Mouse (Mus musculus) ES-CJ7 (cell line): ENCODE results near the gene Proser3.
"Not testable (repeated sequence)": the region's sequence is repeated elsewhere in the genome, so short reads cannot be mapped to it uniquely, and the experiment has no call there.

ENCODE experiments used
- DNase-seq: peaks from one replicate; pipeline ENCODE4 v3.0.0; 2011; ENCODE audit warnings: low read depth, low spot score

The Proser3 gene

GRCm38 (mm10) chr7:30544327-30544726 is 7.8 kb downstream of the Proser3 start:
- DNase-seq = no peak

GRCm38 (mm10) chr7:30540572-30540971 is 11.5 kb downstream of the Proser3 start:
- DNase-seq = no peak

- peak; percentile 95 for DNase-seq
These were observed 17.2 kb downstream of the Proser3 start, which contains the start of gene Arhgap33 for GRCm38 (mm10) chr7:30534633-30535577. TSS of gene Arhgap33 (minus strand) at chr7:30535060.

DNA sequence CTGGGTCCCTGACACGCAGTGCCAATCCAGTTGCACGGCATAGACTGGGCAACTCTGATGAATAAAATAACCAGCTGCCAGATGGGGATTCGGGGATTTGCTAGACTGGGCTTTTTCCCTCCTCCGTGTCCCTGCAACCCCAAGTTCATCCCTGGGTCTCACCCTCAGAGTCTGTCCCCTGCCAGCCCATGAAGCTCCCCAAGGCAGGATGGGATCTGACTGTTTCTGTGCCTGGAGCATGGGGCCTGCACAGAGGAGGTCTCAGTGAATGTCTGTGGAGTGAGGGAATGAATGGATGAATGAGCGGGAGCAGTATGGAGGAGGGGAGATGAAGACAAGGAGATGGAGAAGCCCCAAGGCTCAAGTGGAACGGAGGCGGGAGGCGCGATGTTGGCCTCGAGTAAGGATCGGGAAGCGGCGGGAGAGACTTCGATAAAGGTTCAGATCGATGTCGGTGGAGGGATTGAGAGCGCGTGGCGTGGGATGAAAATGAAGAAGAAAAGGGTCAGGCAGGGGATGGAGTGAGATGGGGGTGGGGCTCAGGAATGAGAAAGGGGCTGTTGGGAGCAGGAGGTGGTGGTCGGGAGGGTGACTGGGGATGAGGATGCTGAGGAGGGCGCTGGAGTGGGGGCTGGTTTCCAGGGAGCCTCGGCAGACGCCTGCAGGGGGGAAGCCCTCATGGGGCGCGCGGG is 18.0 kb downstream of the Proser3 start:
- no peak for DNase-seq

DNA sequence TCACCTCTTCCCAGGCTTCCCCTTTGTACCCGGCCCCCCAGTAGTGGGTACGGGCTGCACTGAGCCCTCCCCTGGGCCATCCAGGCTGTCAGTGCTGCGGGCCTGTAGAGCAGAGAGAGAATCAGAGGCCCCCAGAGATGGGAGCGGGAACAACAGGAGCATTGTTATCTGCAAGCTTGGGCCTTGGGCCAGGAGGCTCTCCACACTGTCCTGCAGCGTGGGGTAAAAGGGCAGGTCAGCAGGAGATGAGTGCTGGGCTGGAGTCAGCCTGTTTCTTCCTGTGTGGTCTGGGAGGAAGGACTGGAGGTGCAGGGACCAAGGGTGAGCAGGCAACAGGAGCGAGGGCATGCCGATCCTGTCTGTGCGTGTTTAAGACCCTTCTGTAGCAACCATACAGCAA is 19.2 kb downstream of the Proser3 start:
- DNase-seq = no peak

GRCm38 (mm10) chr7:30531291-30531815 is 20.7 kb downstream of the Proser3 start:
- no peak for DNase-seq

DNA sequence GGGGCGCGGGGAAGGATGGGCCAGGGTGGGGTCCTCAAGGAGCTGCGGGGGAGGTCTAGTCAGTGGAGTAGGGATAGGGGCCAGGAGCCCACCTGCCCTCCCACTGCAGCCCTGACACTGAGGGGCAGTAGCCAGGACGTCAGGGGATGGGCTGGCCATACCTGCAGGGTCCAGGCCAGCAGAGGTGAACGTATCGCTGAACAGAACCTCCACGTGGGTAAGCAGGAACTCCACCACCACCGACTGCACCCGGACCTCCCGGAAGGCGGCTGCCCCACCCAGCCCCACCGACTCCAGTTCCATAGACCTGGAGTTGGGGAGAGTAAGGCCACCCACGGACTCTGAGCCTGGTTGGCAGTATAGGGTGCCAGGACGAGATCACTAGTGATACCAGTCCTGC is 25.1 kb downstream of the Proser3 start:
- no peak for DNase-seq

GRCm38 (mm10) chr7:30526399-30526798 is 25.7 kb downstream of the Proser3 start:
- no peak for DNase-seq

DNA sequence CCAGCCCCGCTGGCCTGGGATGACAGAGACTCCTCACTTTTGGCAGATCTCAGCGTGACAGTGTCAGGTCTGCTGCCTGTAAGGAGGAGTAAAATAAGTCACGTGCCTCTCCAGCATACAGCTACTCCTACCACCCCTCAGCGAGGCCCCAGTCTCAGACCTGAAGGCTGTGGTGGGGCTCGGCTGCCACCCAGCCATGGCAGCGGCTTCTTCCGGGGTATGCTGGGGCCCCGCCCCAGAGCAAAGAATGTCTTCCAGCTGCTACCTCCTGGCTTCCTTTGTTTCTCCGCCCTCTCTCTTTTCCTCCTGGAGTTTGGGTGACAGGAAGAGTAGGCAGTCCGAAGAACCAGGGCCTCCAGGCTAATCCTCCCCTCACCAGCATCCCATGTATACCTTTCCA is 26.1 kb downstream of the Proser3 start:
- peak; percentile 26 for DNase-seq

- DNase-seq = no peak
These were observed 27.6 kb downstream of the Proser3 start for GRCm38 (mm10) chr7:30524487-30524886.

- DNase-seq = no peak
These were observed 29.2 kb downstream of the Proser3 start for GRCm38 (mm10) chr7:30522871-30523270.

DNA sequence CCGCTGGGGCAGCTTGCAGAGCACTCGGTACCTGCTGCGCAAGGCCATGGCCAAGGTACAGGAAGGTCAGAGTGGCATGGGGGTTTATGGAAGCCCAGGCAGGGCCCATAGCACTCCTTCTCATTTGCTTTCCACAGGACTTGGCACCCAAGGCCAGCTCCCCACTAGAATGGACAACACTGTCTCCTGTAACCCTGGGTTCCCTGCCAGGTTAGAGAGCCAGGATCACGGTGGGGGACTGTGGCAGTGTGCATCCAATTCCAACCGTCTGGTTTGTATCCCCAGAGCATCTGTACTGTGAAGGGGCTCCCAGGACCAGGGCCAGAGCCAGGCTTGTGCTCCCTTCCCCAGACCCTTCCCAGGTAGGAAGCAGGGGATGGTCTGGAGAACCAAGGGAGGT is 31.2 kb downstream of the Proser3 start:
- DNase-seq = no peak

- no peak for DNase-seq
These were observed 31.7 kb downstream of the Proser3 start for GRCm38 (mm10) chr7:30520396-30520795.

- DNase-seq = peak; percentile 60
These were observed 33.8 kb downstream of the Proser3 start for GRCm38 (mm10) chr7:30518325-30518724.

DNA sequence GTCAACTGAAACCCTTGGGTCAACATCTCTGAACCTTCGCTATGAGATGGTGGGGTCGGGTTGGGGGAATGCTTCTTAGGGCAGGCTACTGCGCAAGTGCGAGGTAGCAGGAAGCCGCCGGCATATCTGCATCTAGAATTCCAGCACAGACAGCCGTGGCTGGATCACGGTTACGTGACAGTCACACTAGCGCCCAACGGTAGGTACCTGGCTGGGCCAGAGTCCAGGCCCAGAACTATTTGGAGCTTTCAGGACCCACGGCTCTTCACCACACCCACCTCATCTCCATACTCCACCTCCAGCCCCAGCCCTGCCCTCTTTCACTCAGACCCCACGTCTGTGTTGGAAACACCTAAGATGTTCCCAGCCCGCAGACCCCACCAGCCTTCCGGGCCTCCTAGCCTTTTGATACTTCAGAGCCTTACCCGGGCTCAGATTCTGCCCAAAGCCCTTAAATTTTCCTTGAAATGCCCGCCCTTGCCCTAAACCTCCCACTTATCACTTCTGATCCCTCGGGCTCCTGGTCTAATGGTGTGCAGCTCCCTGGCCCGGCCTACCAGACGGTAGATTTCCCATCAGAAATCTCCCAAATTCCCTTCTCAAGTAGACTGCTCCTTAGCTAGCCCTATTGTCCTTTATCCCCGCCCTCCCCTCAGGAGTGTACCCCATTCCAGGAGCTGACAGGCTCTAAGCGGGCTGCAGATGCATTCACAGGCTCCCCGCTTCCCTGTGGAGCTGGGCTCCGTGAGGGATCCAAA is 36.9 kb downstream of the Proser3 start:
- DNase-seq = peak; percentile 88

DNA sequence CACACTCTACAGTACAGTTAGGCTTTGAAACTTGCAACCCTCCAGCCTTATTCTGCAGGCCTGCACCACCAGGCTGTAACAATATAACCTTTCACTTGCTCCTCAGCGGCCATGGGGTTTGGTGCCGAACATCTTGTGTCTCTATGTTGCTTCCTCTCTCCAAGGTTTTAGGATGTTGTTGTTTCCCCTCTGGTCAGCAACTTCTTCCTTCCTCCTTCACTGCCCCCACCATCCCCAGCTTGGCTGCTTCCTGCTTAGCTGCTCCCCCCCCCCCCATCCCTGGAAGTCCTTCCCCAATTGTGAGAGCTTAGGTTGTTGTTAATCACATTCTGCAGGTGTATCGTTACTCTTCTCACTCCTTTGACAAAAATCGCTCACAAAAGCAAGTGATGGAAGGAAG is 44.0 kb downstream of the Proser3 start:
- no peak for DNase-seq

DNA sequence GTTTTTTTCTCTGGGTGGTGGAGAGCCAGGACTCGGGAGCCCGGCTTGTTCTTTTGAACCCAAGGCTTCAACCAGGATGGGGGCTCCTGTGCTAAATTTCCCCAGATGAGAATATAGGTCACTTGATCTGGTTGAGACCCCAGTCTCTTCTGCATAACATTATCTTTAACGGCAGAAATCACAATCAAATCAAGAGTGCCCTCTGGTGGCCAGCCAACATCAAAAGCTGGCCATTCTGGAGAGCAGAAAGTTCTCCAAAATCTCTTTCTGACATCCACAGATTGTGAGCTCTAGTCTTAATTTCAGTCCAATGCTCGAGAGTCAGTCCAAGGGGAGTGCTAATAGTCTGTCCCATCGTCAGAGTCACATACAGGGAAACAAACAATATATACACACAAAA is 50.9 kb downstream of the Proser3 start:
- not testable (repeated sequence) for DNase-seq

DNA sequence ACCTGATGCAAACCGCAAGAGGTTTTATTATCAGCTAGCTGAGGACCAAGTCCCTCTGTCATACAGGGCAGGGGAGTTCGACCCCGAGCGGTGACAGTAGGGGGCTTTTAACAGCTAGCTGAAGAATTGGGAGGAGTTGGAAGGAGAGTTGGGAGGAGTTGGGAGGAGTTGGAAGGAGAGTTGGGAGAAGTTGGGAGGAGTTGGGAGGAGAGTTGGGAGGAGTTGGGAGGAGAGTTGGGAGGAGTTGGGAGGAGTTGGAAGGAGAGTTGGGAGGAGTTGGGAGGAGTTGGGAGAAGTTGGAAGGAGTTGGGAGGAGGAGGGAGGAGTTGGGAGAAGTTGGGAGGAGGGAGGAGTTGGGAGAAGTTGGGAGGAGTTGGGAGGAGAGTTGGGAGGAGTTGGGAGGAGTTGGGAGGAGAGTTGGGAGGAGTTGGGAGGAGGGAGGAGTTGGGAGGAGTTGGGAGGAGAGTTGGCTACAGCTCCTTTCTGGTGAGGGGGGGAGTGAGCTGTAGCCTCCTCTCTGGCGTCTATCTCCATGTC is 56.5 kb downstream of the Proser3 start:
- DNase-seq = peak; percentile 47

DNA sequence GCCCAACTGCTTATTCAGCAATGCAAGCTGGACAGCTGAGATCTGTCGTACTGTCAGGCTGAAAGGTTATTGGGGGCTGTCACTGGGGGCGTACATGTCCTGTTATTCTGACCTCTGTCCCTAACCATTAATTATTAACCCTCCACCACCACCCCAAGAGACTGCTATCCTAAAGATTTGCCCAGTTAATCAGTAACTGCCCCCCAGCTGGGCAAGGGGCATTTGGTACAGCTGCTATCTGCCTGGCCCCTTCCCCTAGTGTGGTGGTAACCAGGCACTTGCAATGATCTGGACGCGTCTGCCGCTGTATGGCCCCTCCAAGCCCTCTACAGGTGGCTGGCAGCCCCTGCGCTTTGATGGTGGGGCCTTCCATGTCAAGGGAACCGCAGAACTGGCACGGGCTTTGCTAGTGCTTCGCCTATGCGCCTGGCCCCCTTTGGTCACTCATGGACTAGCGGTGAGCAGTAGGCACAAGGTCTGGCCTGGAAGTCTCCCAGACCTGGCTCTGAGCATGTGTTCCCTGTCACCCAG is 58.6 kb downstream of the Proser3 start, which contains the start of gene Prodh2:
TSS of gene Prodh2 (plus strand) at position 222 of the 531 bp plus-strand sequence.
- DNase-seq = peak; percentile 65

- peak; percentile 83 for DNase-seq
These were observed 59.3 kb downstream of the Proser3 start for GRCm38 (mm10) chr7:30492765-30493164.

DNA sequence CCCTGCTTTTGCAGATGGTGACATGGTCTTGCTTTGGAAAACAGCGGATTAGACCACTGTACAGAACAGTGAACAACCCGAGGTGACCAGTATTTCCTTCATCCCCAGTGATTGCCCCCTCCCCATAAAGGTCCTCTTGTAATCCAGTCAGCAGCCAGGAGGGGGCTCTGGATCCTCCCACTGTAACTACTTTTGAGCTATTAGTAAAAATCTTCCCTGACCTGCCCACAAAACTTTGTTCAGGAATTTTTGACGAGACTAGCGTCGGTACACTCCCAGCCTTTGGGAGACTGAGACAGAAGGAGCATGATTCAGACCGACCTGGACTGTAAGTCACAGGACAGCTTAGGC is 61.2 kb downstream of the Proser3 start:
- peak; percentile 50 for DNase-seq
